Mouse (Mus musculus): Measurements from ENCODE around the gene Mog. TPM values are rescaled to one million over a fixed set of nuclear protein-coding genes. Genes with fewer than 3 reads are reported as not detected.
"Not testable (repeated sequence)": the region's sequence is repeated elsewhere in the genome, so short reads cannot be mapped to it uniquely, and the experiment has no call there.

Gene Mog
- polyA plus RNA-seq, 1 experiment from 2014 or later: 2.9 TPM

DNA sequence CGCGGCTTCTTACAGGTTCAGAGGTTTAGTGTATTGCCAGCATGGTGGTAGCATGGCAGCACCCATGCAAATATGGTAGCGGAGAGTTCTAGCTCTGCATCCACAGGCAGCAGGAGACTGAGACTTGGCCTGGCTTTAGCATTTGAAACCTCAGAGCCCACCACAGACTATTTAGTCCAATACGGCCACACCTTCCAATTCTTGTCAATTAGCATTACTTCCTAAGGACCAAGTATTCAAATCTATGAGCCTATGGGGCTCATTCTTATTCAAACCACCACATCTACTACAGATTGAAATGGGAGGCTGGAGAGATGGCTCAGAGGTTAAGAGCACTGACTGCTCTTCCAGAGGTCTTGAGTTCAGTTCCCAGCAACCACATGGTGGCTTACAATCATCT is 4.3 kb upstream of the Mog start:
- peaks cover 4% of the 10 kb centered on the region; the same call in 1 of the 2 replicates for H3K4me1 ChIP-seq (replicated peaks; ENCODE audit: control insufficient read depth, insufficient read depth, low read length)
- no peaks in the 10 kb centered on the region for H3K9me3 ChIP-seq (ENCODE audit: control insufficient read depth, low read length)
- 97% methylated on average over 4 of the region's 4 CpGs for WGBS
- no peak overlapping the region for H3K4me3 ChIP-seq (replicated peaks; ENCODE audit: low read length)
- H3K9ac ChIP-seq (replicated peaks; ENCODE audit: low read depth, low read length): no peak overlapping the region
- ATAC-seq: no peak
- H3K4me2 ChIP-seq (ENCODE audit: low read length): no peak overlapping the region
- H3K36me3 ChIP-seq (ENCODE audit: control insufficient read depth, insufficient read depth): no peaks in the 10 kb centered on the region
- no peaks in the 10 kb centered on the region for H3K27me3 ChIP-seq (replicated peaks; ENCODE audit: control insufficient read depth, insufficient read depth, low read length)
- peak overlapping the region; percentile 24; the same call in 1 of the 2 replicates for H3K27ac ChIP-seq (ENCODE audit: low read length)

- Histone ChIP-seq H3K27ac (ENCODE audit: low read length) (no peak overlapping the region), H3K4me3 (replicated peaks; ENCODE audit: low read length) (no peak overlapping the region), H3K9ac (replicated peaks; ENCODE audit: low read depth, low read length) (no peak overlapping the region), H3K36me3 (ENCODE audit: control insufficient read depth, insufficient read depth) (no peaks in the 10 kb centered on the region), H3K9me3 (ENCODE audit: control insufficient read depth, low read length) (no peaks in the 10 kb centered on the region), H3K27me3 (replicated peaks; ENCODE audit: control insufficient read depth, insufficient read depth, low read length) (no peaks in the 10 kb centered on the region), H3K4me2 (ENCODE audit: low read length) (no peak overlapping the region), H3K4me1 (replicated peaks; ENCODE audit: control insufficient read depth, insufficient read depth, low read length) (peaks cover 4% of the 10 kb centered on the region; the same call in 1 of the 2 replicates)
- ATAC-seq: no peak
- WGBS: 44% methylated on average over 2 of the region's 2 CpGs
Observed at GRCm38 (mm10) chr17:37026425-37026824, 3.2 kb upstream of the Mog start.

- H3K36me3 ChIP-seq (ENCODE audit: control insufficient read depth, insufficient read depth); H3K27me3 ChIP-seq (replicated peaks; ENCODE audit: control insufficient read depth, insufficient read depth, low read length); H3K4me1 ChIP-seq (replicated peaks; ENCODE audit: control insufficient read depth, insufficient read depth, low read length); H3K9me3 ChIP-seq (ENCODE audit: control insufficient read depth, low read length); H3K9ac ChIP-seq (replicated peaks; ENCODE audit: low read depth, low read length); H3K4me3 ChIP-seq (replicated peaks; ENCODE audit: low read length); ATAC-seq; H3K4me2 ChIP-seq (ENCODE audit: low read length); H3K27ac ChIP-seq (ENCODE audit: low read length): not testable (repeated sequence)
- WGBS: 87% methylated on average over 5 of the region's 5 CpGs
Observed at GRCm38 (mm10) chr17:37019242-37019641, 4.0 kb downstream of the Mog start.

DNA sequence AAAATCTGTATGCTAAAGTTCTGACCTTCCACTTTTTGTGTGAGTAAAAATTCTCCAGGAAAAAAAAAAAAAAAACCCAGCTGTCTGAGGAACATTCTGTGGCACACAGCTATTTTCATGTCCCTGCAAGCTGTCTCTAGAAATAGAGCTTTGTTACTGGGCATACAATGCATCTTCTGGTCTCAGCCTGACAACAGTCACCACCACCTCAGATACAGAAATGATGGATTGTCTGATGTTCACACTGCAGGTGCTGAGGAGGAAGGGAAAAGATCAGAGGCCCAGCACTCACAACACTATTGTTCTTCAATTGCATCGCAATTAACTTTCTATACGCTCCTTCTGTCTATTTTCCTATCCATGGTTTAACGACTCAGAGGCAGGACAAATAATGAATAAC is 4.9 kb downstream of the Mog start:
- no peak for ATAC-seq
- no peak overlapping the region for H3K4me3 ChIP-seq (replicated peaks; ENCODE audit: low read length)
- no peaks in the 10 kb centered on the region for H3K4me1 ChIP-seq (replicated peaks; ENCODE audit: control insufficient read depth, insufficient read depth, low read length)
- 46% methylated on average over 3 of the region's 3 CpGs for WGBS
- no peak overlapping the region for H3K4me2 ChIP-seq (ENCODE audit: low read length)
- no peaks in the 10 kb centered on the region for H3K9me3 ChIP-seq (ENCODE audit: control insufficient read depth, low read length)
- H3K27me3 ChIP-seq (replicated peaks; ENCODE audit: control insufficient read depth, insufficient read depth, low read length): no peaks in the 10 kb centered on the region
- H3K9ac ChIP-seq (replicated peaks; ENCODE audit: low read depth, low read length): no peak overlapping the region
- no peak overlapping the region for H3K27ac ChIP-seq (ENCODE audit: low read length)
- H3K36me3 ChIP-seq (ENCODE audit: control insufficient read depth, insufficient read depth): no peaks in the 10 kb centered on the region

DNA sequence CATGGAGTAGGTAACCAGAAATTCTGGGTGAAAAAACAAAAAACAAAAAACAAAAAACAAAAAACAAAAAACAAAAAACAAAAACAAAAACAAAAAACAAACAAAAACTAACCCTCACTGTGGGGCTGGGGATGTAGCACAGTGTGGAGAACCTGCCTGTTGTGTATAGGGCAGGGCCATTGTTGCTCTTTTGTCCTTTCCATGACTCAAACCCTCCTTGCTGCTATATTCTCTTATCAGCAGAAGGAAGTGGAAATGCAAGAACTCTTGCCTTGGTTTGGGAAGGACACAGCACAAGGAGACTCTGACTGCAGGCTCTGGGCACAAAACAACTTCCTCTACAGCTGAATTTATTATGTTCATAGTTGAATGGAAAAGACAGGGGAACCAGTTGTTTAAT is 6.9 kb downstream of the Mog start:
- Histone ChIP-seq H3K9ac (replicated peaks; ENCODE audit: low read depth, low read length) (no peak overlapping the region), H3K4me1 (replicated peaks; ENCODE audit: control insufficient read depth, insufficient read depth, low read length) (no peaks in the 10 kb centered on the region), H3K4me3 (replicated peaks; ENCODE audit: low read length) (no peak overlapping the region), H3K27me3 (replicated peaks; ENCODE audit: control insufficient read depth, insufficient read depth, low read length) (no peaks in the 10 kb centered on the region), H3K9me3 (ENCODE audit: control insufficient read depth, low read length) (no peaks in the 10 kb centered on the region), H3K36me3 (ENCODE audit: control insufficient read depth, insufficient read depth) (no peaks in the 10 kb centered on the region), H3K4me2 (ENCODE audit: low read length) (no peak overlapping the region), H3K27ac (ENCODE audit: low read length) (no peak overlapping the region)
- no peak for ATAC-seq

GRCm38 (mm10) chr17:37012141-37012540 is 11.1 kb downstream of the Mog start:
- H3K9ac ChIP-seq (replicated peaks; ENCODE audit: low read depth, low read length): no peak overlapping the region
- peaks cover 32% of the 10 kb centered on the region for H3K36me3 ChIP-seq (ENCODE audit: control insufficient read depth, insufficient read depth)
- H3K4me1 ChIP-seq (replicated peaks; ENCODE audit: control insufficient read depth, insufficient read depth, low read length): 0 out of 2 replicates have a peak, but pooled peaks cover 4% of the 10 kb centered on the region
- no peak overlapping the region for H3K4me3 ChIP-seq (replicated peaks; ENCODE audit: low read length)
- peak; percentile 14; the same call in 1 of the 2 replicates for ATAC-seq
- no peaks in the 10 kb centered on the region for H3K9me3 ChIP-seq (ENCODE audit: control insufficient read depth, low read length)
- WGBS: 91% methylated on average over 5 of the region's 5 CpGs
- no peak overlapping the region for H3K4me2 ChIP-seq (ENCODE audit: low read length)
- H3K27me3 ChIP-seq (replicated peaks; ENCODE audit: control insufficient read depth, insufficient read depth, low read length): no peaks in the 10 kb centered on the region
- no peak overlapping the region for H3K27ac ChIP-seq (ENCODE audit: low read length)

- no peaks in the 10 kb centered on the region for H3K9me3 ChIP-seq (ENCODE audit: control insufficient read depth, low read length)
- H3K27ac ChIP-seq (ENCODE audit: low read length): no peak overlapping the region
- H3K4me1 ChIP-seq (replicated peaks; ENCODE audit: control insufficient read depth, insufficient read depth, low read length): 0 out of 2 replicates have a peak, but pooled peaks cover 5% of the 10 kb centered on the region
- ATAC-seq: no peak
- no peak overlapping the region for H3K4me3 ChIP-seq (replicated peaks; ENCODE audit: low read length)
- H3K4me2 ChIP-seq (ENCODE audit: low read length): no peak overlapping the region
- peaks cover 34% of the 10 kb centered on the region for H3K36me3 ChIP-seq (ENCODE audit: control insufficient read depth, insufficient read depth)
- WGBS: 69% methylated on average over 3 of the region's 3 CpGs
- H3K9ac ChIP-seq (replicated peaks; ENCODE audit: low read depth, low read length): no peak overlapping the region
- no peaks in the 10 kb centered on the region for H3K27me3 ChIP-seq (replicated peaks; ENCODE audit: control insufficient read depth, insufficient read depth, low read length)
Observed at GRCm38 (mm10) chr17:37011719-37012118, 11.5 kb downstream of the Mog start.

DNA sequence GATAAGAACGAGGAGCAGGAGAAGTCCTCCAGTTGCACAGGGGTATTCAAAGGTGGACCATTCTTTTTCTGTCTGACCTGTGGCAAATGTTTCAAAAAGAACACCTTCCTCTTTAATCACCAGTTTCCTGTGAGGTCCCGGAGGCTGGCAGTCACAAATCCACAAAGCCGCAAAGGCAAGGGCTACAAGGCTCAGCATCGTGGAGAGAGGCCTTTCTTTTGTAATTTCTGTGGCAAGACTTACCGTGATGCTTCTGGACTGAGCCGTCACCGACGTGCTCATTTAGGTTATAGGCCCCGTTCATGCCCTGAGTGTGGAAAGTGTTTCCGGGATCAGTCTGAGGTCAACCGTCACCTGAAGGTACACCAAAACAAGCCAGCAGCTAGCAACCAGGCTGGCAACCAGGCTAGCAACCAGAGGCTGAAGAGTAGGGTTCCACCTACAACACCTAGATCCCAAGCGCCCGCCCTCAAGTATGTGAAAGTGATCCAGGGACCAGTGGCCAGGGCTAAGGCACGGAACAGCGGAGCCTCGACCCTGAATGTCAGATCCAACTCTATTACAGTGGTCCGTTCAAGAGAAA is 13.6 kb downstream of the Mog start:
- no peaks in the 10 kb centered on the region for H3K27me3 ChIP-seq (replicated peaks; ENCODE audit: control insufficient read depth, insufficient read depth, low read length)
- ATAC-seq: no peak
- 94% methylated on average over 17 of the region's 17 CpGs for WGBS
- no peak overlapping the region for H3K4me3 ChIP-seq (replicated peaks; ENCODE audit: low read length)
- H3K9me3 ChIP-seq (ENCODE audit: control insufficient read depth, low read length): no peaks in the 10 kb centered on the region
- H3K9ac ChIP-seq (replicated peaks; ENCODE audit: low read depth, low read length): no peak overlapping the region
- H3K4me1 ChIP-seq (replicated peaks; ENCODE audit: control insufficient read depth, insufficient read depth, low read length): peaks cover 12% of the 10 kb centered on the region
- H3K4me2 ChIP-seq (ENCODE audit: low read length): no peak overlapping the region
- H3K27ac ChIP-seq (ENCODE audit: low read length): no peak overlapping the region
- H3K36me3 ChIP-seq (ENCODE audit: control insufficient read depth, insufficient read depth): peaks cover 43% of the 10 kb centered on the region

DNA sequence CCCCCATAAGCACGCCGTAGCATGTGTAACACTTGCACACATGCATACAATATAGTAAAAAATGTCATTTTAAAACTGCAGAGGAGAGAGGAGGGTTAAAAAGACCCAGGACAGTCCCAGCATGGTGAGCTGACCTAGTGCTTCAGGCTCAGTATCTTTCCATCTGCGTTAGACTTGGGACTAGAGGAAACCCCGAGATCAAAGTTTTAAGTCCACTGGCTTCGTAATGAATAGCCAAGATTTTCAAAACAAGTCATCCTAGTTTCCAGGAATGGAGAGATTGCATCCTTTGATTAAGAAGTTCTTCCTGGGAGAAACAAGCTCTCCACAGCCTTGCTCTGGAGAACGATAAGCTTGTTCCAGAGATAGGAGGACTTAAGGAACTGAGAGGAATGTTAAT is 15.0 kb downstream of the Mog start:
- Histone ChIP-seq H3K27ac (ENCODE audit: low read length) (no peak overlapping the region), H3K9ac (replicated peaks; ENCODE audit: low read depth, low read length) (no peak overlapping the region), H3K4me2 (ENCODE audit: low read length) (no peak overlapping the region), H3K4me3 (replicated peaks; ENCODE audit: low read length) (no peak overlapping the region), H3K27me3 (replicated peaks; ENCODE audit: control insufficient read depth, insufficient read depth, low read length) (no peaks in the 10 kb centered on the region), H3K4me1 (replicated peaks; ENCODE audit: control insufficient read depth, insufficient read depth, low read length) (peaks cover 21% of the 10 kb centered on the region), H3K36me3 (ENCODE audit: control insufficient read depth, insufficient read depth) (peaks cover 43% of the 10 kb centered on the region), H3K9me3 (ENCODE audit: control insufficient read depth, low read length) (no peaks in the 10 kb centered on the region)
- no peak for ATAC-seq
- 89% methylated on average over 6 of the region's 6 CpGs for WGBS

DNA sequence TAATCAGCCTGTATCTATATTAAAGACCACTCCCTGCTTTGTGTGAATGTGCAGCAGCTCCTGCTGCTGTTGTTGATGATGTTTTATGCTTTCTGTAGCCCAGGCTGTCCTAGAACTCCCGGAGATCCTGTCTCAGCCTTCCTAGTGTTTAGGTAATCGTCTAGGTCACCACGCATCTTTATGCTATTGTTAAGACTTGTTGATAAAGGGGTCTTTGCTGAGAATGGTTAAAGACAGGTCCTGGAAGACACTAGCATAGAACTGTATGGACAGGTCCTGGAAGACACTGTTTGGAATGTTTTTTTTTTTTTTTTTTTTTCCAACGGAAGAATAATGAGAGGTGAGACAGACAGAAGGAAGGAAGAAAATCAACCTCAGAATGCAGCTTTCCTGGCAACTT is 19.8 kb downstream of the Mog start:
- ATAC-seq: peak; percentile 29; the same call in 1 of the 2 replicates
- peaks cover 19% of the 10 kb centered on the region for H3K4me1 ChIP-seq (replicated peaks; ENCODE audit: control insufficient read depth, insufficient read depth, low read length)
- no peaks in the 10 kb centered on the region for H3K27me3 ChIP-seq (replicated peaks; ENCODE audit: control insufficient read depth, insufficient read depth, low read length)
- 20% methylated on average over 4 of the region's 4 CpGs for WGBS
- no peaks in the 10 kb centered on the region for H3K9me3 ChIP-seq (ENCODE audit: control insufficient read depth, low read length)
- peaks cover 20% of the 10 kb centered on the region; the same call in 1 of the 2 replicates for H3K36me3 ChIP-seq (ENCODE audit: control insufficient read depth, insufficient read depth)
- peak overlapping the region; percentile 87 for H3K9ac ChIP-seq (replicated peaks; ENCODE audit: low read depth, low read length)
- peak overlapping the region; percentile 54 for H3K4me2 ChIP-seq (ENCODE audit: low read length)
- peak overlapping the region; percentile 95 for H3K27ac ChIP-seq (ENCODE audit: low read length)
- H3K4me3 ChIP-seq (replicated peaks; ENCODE audit: low read length): peak overlapping the region; percentile 56
